Mouse (Mus musculus): ENCODE data around the gene Atad3a. TPM values are rescaled to one million over a fixed set of nuclear protein-coding genes. Genes with fewer than 3 reads are reported as not detected.
"Not testable (repeated sequence)": the region's sequence is repeated elsewhere in the genome, so short reads cannot be mapped to it uniquely, and the experiment has no call there.

The Atad3a gene
- polyA plus RNA-seq, 1 experiment from 2014 or later = 87.7 TPM

- peak overlapping the region; percentile 92 for H3K4me3 ChIP-seq
- peak overlapping the region; percentile 80 for H3K27ac ChIP-seq (replicated peaks)
- peak overlapping the region; percentile 92 for H3K9ac ChIP-seq
- peaks cover 47% of the 10 kb centered on the region for H3K4me1 ChIP-seq
- H3K27me3 ChIP-seq (replicated peaks) = no peaks in the 10 kb centered on the region
- no peaks in the 10 kb centered on the region for H3K9me3 ChIP-seq
- ATAC-seq (ENCODE audit: extremely low read depth, insufficient number of reproducible peaks, low FRiP score, low TSS enrichment) = no peak
- H3K36me3 ChIP-seq = peaks cover 26% of the 10 kb centered on the region
- WGBS = 3% methylated on average over 10 of the region's 10 CpGs
- H3K4me2 ChIP-seq = peak overlapping the region; percentile 99
Observed at GRCm38 (mm10) chr4:155759862-155760612, 856 bp downstream of the Atad3a start.

- 64% methylated on average over 12 of the region's 12 CpGs for WGBS
- no peaks in the 10 kb centered on the region for H3K9me3 ChIP-seq
- peaks cover 56% of the 10 kb centered on the region for H3K36me3 ChIP-seq
- H3K4me3 ChIP-seq = no peak overlapping the region
- no peak overlapping the region for H3K4me2 ChIP-seq
- ATAC-seq (ENCODE audit: extremely low read depth, insufficient number of reproducible peaks, low FRiP score, low TSS enrichment) = no peak
- no peaks in the 10 kb centered on the region for H3K27me3 ChIP-seq (replicated peaks)
- H3K4me1 ChIP-seq = peaks cover 42% of the 10 kb centered on the region
- H3K9ac ChIP-seq = peak overlapping the region; percentile 40; the same call in 1 of the 2 replicates
- H3K27ac ChIP-seq (replicated peaks) = no peak overlapping the region
Observed at GRCm38 (mm10) chr4:155757011-155757410, 3.9 kb downstream of the Atad3a start.

- H3K4me1 ChIP-seq = no peaks in the 10 kb centered on the region
Observed at GRCm38 (mm10) chr4:155746575-155747490, 14.1 kb downstream of the Atad3a start.

GRCm38 (mm10) chr4:155746036-155746548, 14.8 kb downstream of the Atad3a start:
- Histone ChIP-seq H3K4me1 (no peaks in the 10 kb centered on the region), H3K4me3 (no peak overlapping the region), H3K36me3 (peaks cover 100% of the 10 kb centered on the region), H3K27me3 (replicated peaks) (no peaks in the 10 kb centered on the region), H3K9me3 (no peaks in the 10 kb centered on the region), H3K27ac (replicated peaks) (no peak overlapping the region), H3K4me2 (no peak overlapping the region), H3K9ac (no peak overlapping the region)
- WGBS = 77% methylated on average over 8 of the region's 8 CpGs
- ATAC-seq (ENCODE audit: extremely low read depth, insufficient number of reproducible peaks, low FRiP score, low TSS enrichment) = no peak

More at GRCm38 (mm10) chr4:155746575-155747490, 14.1 kb downstream of the Atad3a start:
- Histone ChIP-seq H3K27ac (replicated peaks) (no peak overlapping the region), H3K9ac (no peak overlapping the region), H3K4me3 (no peak overlapping the region), H3K36me3 (peaks cover 100% of the 10 kb centered on the region), H3K9me3 (no peaks in the 10 kb centered on the region), H3K4me2 (no peak overlapping the region), H3K27me3 (replicated peaks) (no peaks in the 10 kb centered on the region)
- no peak for ATAC-seq (ENCODE audit: extremely low read depth, insufficient number of reproducible peaks, low FRiP score, low TSS enrichment)
- WGBS = 86% methylated on average over 17 of the region's 17 CpGs

- Histone ChIP-seq H3K9me3 (no peaks in the 10 kb centered on the region), H3K9ac (no peak overlapping the region), H3K4me2 (no peak overlapping the region), H3K27me3 (replicated peaks) (no peaks in the 10 kb centered on the region), H3K27ac (replicated peaks) (no peak overlapping the region), H3K4me3 (no peak overlapping the region), H3K36me3 (peaks cover 100% of the 10 kb centered on the region), H3K4me1 (no peaks in the 10 kb centered on the region)
- no peak for ATAC-seq (ENCODE audit: extremely low read depth, insufficient number of reproducible peaks, low FRiP score, low TSS enrichment)
- 87% methylated on average over 5 of the region's 5 CpGs for WGBS
Observed at GRCm38 (mm10) chr4:155745136-155745535, 15.8 kb downstream of the Atad3a start.

- Histone ChIP-seq H3K4me1 (no peaks in the 10 kb centered on the region), H3K9me3 (no peaks in the 10 kb centered on the region), H3K9ac (no peak overlapping the region), H3K36me3 (peaks cover 100% of the 10 kb centered on the region), H3K27me3 (replicated peaks) (no peaks in the 10 kb centered on the region), H3K4me2 (no peak overlapping the region), H3K4me3 (no peak overlapping the region), H3K27ac (replicated peaks) (no peak overlapping the region)
- no peak for ATAC-seq (ENCODE audit: extremely low read depth, insufficient number of reproducible peaks, low FRiP score, low TSS enrichment)
- WGBS = 87% methylated on average over 8 of the region's 8 CpGs
Observed at GRCm38 (mm10) chr4:155744474-155744873, 16.4 kb downstream of the Atad3a start.

GRCm38 (mm10) chr4:155742684-155743083, 18.2 kb downstream of the Atad3a start:
- no peak overlapping the region for H3K9ac ChIP-seq
- WGBS = 91% methylated on average over 5 of the region's 5 CpGs
- no peak overlapping the region for H3K27ac ChIP-seq (replicated peaks)
- no peaks in the 10 kb centered on the region for H3K9me3 ChIP-seq
- H3K4me3 ChIP-seq = no peak overlapping the region
- H3K4me2 ChIP-seq = no peak overlapping the region
- no peak for ATAC-seq (ENCODE audit: extremely low read depth, insufficient number of reproducible peaks, low FRiP score, low TSS enrichment)
- H3K4me1 ChIP-seq = no peaks in the 10 kb centered on the region
- peaks cover 88% of the 10 kb centered on the region for H3K36me3 ChIP-seq
- H3K27me3 ChIP-seq (replicated peaks) = no peaks in the 10 kb centered on the region

GRCm38 (mm10) chr4:155740681-155741080, 20.2 kb downstream of the Atad3a start:
- H3K9me3 ChIP-seq; H3K4me3 ChIP-seq; H3K9ac ChIP-seq; ATAC-seq (ENCODE audit: extremely low read depth, insufficient number of reproducible peaks, low FRiP score, low TSS enrichment); H3K27ac ChIP-seq (replicated peaks); H3K4me2 ChIP-seq; H3K27me3 ChIP-seq (replicated peaks); H3K4me1 ChIP-seq: not testable (repeated sequence)
- 83% methylated on average over 10 of the region's 10 CpGs for WGBS
- H3K36me3 ChIP-seq = peaks cover 75% of the 10 kb centered on the region

GRCm38 (mm10) chr4:155739741-155740636, 20.9 kb downstream of the Atad3a start:
- Histone ChIP-seq H3K4me3 (no peak overlapping the region), H3K27me3 (replicated peaks) (no peaks in the 10 kb centered on the region), H3K4me2 (no peak overlapping the region), H3K4me1 (peaks cover 7% of the 10 kb centered on the region), H3K9ac (no peak overlapping the region), H3K9me3 (no peaks in the 10 kb centered on the region), H3K27ac (replicated peaks) (no peak overlapping the region), H3K36me3 (peaks cover 68% of the 10 kb centered on the region)
- WGBS = 76% methylated on average over 37 of the region's 37 CpGs
- ATAC-seq (ENCODE audit: extremely low read depth, insufficient number of reproducible peaks, low FRiP score, low TSS enrichment) = 0 out of 2 replicates have a peak, but pooled peaks have one; percentile 4

GRCm38 (mm10) chr4:155739152-155739551, 21.7 kb downstream of the Atad3a start:
- Histone ChIP-seq H3K4me2 (no peak overlapping the region), H3K4me1 (peaks cover 9% of the 10 kb centered on the region), H3K9me3 (no peaks in the 10 kb centered on the region), H3K27me3 (replicated peaks) (no peaks in the 10 kb centered on the region), H3K4me3 (no peak overlapping the region), H3K9ac (no peak overlapping the region), H3K36me3 (peaks cover 60% of the 10 kb centered on the region), H3K27ac (replicated peaks) (no peak overlapping the region)
- no peak for ATAC-seq (ENCODE audit: extremely low read depth, insufficient number of reproducible peaks, low FRiP score, low TSS enrichment)
- 86% methylated on average over 6 of the region's 6 CpGs for WGBS
